Mouse (Mus musculus): ENCODE measurements around the gene Olfr574. TPM values are rescaled to one million over a fixed set of nuclear protein-coding genes. Genes with fewer than 3 reads are reported as not detected.

The Olfr574 gene
- polyA plus RNA-seq (2017; shearing (Covaris generic)) = not detected

DNA sequence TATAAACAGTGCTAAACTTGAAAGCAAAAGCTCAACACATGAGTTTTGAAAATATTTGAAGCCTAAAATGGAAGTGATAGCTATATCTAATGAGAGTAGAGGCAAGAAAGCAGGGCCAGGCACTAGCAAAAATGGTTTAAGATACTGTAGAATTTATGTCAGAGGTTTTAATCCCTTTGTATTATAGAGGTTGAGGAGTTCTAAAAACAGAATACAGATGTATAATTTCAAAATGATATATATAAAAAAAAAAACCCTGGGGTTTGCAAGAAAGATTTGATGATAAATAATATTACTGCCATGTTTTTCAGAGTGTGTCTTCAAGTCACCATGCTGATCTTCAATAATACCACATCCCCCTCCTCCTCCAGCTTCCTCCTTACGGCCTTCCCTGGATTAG lies at the start of gene Olfr574:
TSS of gene Olfr574 (plus strand) at position 301 of the 400 bp plus-strand sequence.
- no peak for ATAC-seq

DNA sequence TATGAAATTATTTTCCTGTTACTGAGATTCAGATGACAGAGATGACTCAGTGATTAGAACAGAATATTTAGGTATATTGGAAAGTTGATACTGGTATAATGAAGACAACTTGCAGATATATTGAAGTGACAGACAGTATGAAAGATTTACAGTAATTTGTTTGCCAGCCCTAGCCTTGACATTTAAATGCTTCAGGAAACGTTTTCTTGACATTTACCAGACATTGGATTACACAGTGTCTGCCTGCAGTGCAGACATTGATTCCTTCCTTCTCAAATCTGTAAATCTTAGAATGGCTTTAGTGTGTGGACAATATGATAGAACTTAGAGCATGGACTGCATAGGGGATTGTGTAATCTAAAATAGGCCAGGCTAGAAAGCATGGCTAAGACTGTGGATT lies 33.0 kb upstream of the Olfr574 start:
- no peak for ATAC-seq

DNA sequence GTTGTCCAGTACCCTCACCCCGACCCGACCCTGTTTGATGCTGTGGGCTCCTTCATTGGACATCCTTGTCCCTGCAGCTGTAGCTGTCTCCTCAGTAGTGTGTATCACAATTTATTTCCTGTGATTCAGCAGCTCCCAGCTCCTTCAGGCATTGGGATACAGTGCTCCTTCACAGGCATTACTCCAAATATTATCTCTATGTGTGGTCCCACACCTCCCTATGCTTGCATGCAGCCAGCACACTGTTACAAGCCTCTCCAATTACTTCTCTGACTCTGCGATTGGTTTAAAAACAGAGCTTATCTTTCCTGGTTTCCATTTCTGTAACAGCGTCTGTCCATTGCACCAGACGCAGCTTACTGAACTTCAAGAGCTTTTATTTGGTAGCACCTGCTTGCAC lies 31.9 kb upstream of the Olfr574 start:
- ATAC-seq = no peak

GRCm38 (mm10) chr7:102917032-102917875 lies 31.0 kb upstream of the Olfr574 start, which contains the start of gene Olfr571:
Olfr571 (minus strand) TSS chr7:102917536.
- ATAC-seq = no peak

DNA sequence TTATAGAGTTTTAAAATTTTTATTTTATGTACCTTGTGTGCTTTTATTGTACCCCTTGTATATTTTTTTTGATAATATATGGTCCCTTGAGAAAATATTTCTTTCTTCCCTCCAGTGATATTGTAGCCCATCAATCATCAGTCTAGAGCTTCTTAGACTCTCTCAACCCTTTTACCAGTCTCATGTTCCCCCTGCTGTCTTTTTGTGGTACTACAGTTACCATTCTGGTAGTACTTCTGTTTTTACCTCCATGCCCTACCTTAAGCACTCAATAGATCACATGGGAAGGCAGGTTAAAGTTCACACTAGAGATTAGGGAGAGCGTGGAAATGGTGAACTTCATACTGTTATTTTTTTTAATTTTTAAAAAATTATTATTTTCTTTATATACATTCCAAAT lies 28.6 kb upstream of the Olfr574 start:
- no peak for ATAC-seq

DNA sequence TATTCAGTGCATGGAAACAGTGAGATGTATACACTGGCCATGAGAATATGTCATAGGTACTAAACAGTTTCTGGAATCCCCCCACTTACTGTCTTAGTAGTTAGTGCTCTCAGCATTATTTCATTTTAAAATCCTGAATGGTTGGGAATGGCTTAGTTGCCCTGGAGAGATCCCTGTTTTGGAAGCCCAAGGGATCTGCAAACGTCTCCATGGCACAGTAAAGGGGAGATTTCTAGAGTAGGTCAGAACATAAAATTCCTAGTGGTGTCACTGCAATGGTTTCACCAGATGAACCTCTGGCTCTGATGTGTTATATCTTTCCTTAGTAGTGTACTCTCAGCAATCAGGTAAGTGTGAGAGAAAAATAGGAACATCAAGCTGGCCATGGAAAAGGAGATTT lies 24.2 kb upstream of the Olfr574 start, which contains the start of gene Olfr572:
TSS of gene Olfr572 (plus strand) at position 301 of the 400 bp plus-strand sequence.
- ATAC-seq = no peak

GRCm38 (mm10) chr7:102927105-102927504 lies 21.2 kb upstream of the Olfr574 start:
- ATAC-seq = no peak

DNA sequence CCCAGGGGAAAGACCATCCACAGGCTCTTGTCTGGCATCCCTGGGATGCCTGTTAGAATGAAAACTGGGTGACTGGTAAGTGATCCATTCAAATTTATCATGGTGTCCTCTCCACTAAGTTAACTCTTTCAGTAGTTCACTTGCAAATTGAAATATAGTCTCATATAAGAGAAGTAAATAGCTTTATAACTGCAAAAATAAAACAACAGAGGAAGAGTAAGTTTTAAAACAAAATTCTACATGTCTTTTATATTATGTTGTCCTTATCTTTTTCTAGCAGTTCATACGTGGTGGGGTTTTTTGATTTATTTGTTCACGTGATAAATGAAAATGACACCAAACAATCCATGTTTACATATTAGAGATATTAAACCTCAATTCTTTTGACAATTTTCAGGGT lies 5.8 kb upstream of the Olfr574 start, which contains the start of gene Olfr573-ps1:
TSS of gene Olfr573-ps1 (minus strand) at position 101 of the 400 bp plus-strand sequence.
- ATAC-seq = no peak

- no peak for ATAC-seq
Observed at GRCm38 (mm10) chr7:102943417-102943816, 4.8 kb upstream of the Olfr574 start.

GRCm38 (mm10) chr7:102950732-102951131 lies 2.5 kb downstream of the Olfr574 start:
- ATAC-seq = no peak

GRCm38 (mm10) chr7:102958137-102958536 lies 9.9 kb downstream of the Olfr574 start:
- no peak for ATAC-seq

- ATAC-seq = no peak
Observed at GRCm38 (mm10) chr7:102958593-102958992, 10.3 kb downstream of the Olfr574 start, which contains the start of gene Olfr575. Olfr575 (minus strand) TSS chr7:102958775.

DNA sequence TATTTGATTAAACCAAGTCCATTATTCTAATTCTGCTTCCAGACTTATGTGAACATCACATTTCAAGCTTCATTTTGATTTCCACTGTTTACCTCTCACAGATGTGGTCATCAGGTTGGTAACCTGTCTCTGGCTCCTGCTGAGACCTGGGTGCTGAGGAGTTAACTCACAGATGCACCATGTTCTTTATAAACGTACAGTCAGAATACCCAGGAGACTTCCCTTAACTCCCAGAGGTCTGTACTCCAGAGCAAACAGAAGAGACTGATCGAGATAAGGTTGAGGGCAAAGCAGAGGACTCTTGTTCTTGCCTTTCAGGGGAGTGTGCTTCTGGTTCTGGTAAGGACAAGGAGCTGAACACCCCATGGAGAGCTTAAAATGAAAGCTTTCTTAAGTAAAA lies 14.1 kb downstream of the Olfr574 start, which contains the start of gene Olfr576:
TSS of gene Olfr576 (plus strand) at position 301 of the 400 bp plus-strand sequence.
- ATAC-seq = no peak

DNA sequence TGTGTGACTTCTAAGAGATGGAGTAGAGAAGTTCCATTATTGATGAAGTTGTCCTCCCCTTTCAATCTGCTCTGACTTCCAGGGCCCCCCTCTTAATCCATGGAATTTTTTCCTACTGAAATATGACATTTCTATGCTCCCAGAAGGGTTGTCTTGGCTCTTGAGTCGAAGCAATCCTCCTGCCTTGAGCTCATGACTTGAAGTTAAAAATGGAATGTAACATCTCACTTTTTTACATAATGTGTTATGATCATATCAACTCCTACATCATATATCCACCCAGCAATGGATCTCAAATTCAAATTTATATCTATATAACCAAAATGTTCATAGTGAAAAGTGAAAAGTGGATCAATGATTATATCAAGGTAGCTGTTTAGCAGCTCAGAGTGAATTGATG lies 26.1 kb downstream of the Olfr574 start:
- no peak for ATAC-seq

GRCm38 (mm10) chr7:102975843-102976242 lies 27.6 kb downstream of the Olfr574 start, which contains the start of gene Olfr577:
Olfr577 (minus strand) TSS chr7:102975943.
- no peak for ATAC-seq

GRCm38 (mm10) chr7:102989224-102989623 lies 41.0 kb downstream of the Olfr574 start, which contains the start of gene Olfr578:
Olfr578 (minus strand) TSS chr7:102989324.
- no peak for ATAC-seq

Other genes with a start within 250 kb of the Olfr574 start
- not detected for gene Olfr558, start 246.3 kb upstream of the Olfr574 start, polyA plus RNA-seq (2017; shearing (Covaris generic))
- not detected for gene Olfr33, start 229.4 kb upstream of the Olfr574 start, polyA plus RNA-seq (2017; shearing (Covaris generic))
- not detected for gene Olfr559, start 221.0 kb upstream of the Olfr574 start, polyA plus RNA-seq (2017; shearing (Covaris generic))
- not detected for gene Olfr560, start 189.1 kb upstream of the Olfr574 start, polyA plus RNA-seq (2017; shearing (Covaris generic))
- gene Olfr78, start 189.0 kb upstream of the Olfr574 start, polyA plus RNA-seq (2017; shearing (Covaris generic)) = not detected
- not detected for gene Olfr561, start 177.2 kb upstream of the Olfr574 start, polyA plus RNA-seq (2017; shearing (Covaris generic))
- not detected for gene Olfr564, start 145.0 kb upstream of the Olfr574 start, polyA plus RNA-seq (2017; shearing (Covaris generic))
- not detected for gene Olfr566, start 89.7 kb upstream of the Olfr574 start, polyA plus RNA-seq (2017; shearing (Covaris generic))
- not detected for gene Olfr568, start 71.3 kb upstream of the Olfr574 start, polyA plus RNA-seq (2017; shearing (Covaris generic))
- not detected for gene Olfr569, start 57.6 kb upstream of the Olfr574 start, polyA plus RNA-seq (2017; shearing (Covaris generic))
- gene Olfr570, start 53.9 kb upstream of the Olfr574 start, polyA plus RNA-seq (2017; shearing (Covaris generic)) = not detected
- gene Olfr571, start 30.9 kb upstream of the Olfr574 start, polyA plus RNA-seq (2017; shearing (Covaris generic)) = under 1 TPM in 1 of 2 experiments, not detected in 1; 0.07 TPM
- not detected for gene Olfr572, start 24.1 kb upstream of the Olfr574 start, polyA plus RNA-seq (2017; shearing (Covaris generic))
- not detected for gene Olfr573-ps1, start 5.9 kb upstream of the Olfr574 start, polyA plus RNA-seq (2017; shearing (Covaris generic))
- not detected for gene Olfr575, start 10.3 kb downstream of the Olfr574 start, polyA plus RNA-seq (2017; shearing (Covaris generic))
- not detected for gene Olfr576, start 14.2 kb downstream of the Olfr574 start, polyA plus RNA-seq (2017; shearing (Covaris generic))
- gene Olfr577, start 27.5 kb downstream of the Olfr574 start, polyA plus RNA-seq (2017; shearing (Covaris generic)) = not detected
- gene Olfr578, start 40.9 kb downstream of the Olfr574 start, polyA plus RNA-seq (2017; shearing (Covaris generic)) = not detected
- gene Olfr582, start 89.6 kb downstream of the Olfr574 start, polyA plus RNA-seq (2017; shearing (Covaris generic)) = not detected
- not detected for gene Olfr583, start 102.8 kb downstream of the Olfr574 start, polyA plus RNA-seq (2017; shearing (Covaris generic))
- not detected for gene Olfr584, start 133.4 kb downstream of the Olfr574 start, polyA plus RNA-seq (2017; shearing (Covaris generic))
- not detected for gene Olfr585, start 149.3 kb downstream of the Olfr574 start, polyA plus RNA-seq (2017; shearing (Covaris generic))
- gene Olfr586, start 177.2 kb downstream of the Olfr574 start, polyA plus RNA-seq (2017; shearing (Covaris generic)) = not detected
- gene Olfr588-ps1, start 192.4 kb downstream of the Olfr574 start, polyA plus RNA-seq (2017; shearing (Covaris generic)) = not detected
- not detected for gene Olfr589, start 207.9 kb downstream of the Olfr574 start, polyA plus RNA-seq (2017; shearing (Covaris generic))
- not detected for gene Olfr591, start 229.9 kb downstream of the Olfr574 start, polyA plus RNA-seq (2017; shearing (Covaris generic))
- gene Olfr592, start 236.3 kb downstream of the Olfr574 start, polyA plus RNA-seq (2017; shearing (Covaris generic)) = not detected